Mouse (Mus musculus): ENCODE data around the gene Higd1a.

DNA sequence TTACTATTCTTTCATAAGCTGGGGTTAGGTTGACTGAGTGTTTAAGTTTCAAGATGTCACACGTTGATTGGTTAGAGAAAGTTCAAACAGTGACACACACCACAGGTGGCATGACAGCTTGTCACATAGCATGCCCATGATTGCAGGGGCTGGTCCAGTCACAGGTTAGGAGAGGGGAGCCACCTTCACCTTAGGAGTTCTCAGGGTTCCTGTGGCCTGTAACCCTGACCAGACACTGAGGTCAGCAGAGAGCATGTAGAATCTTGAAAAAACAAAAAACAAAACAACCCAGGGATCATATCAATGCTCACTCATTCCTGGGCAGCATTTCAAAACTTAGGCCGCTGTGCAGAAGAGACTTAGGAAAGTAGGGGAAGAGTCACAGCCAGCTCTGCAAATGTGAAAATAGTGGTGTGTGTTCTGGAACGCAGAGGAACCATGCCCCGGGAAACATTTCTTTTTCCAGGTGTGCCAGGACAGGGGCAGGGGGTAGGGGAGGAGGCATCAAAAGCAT is 31.8 kb upstream of the Higd1a start:
- no peak for TF ChIP-seq POLR2A (IDR thresholded peaks at IDR 0.05; ENCODE audit: insufficient read depth, low read length)
- TF ChIP-seq CTCF (IDR thresholded peaks at IDR 0.05; ENCODE audit: low read depth, low read length) = no peak

All from ES-Bruce4 (cell line).